Mouse (Mus musculus): ENCODE results near the gene Nlrp5. TPM values are rescaled to one million over a fixed set of nuclear protein-coding genes. Genes with fewer than 3 reads are reported as not detected.
"Not testable (repeated sequence)": the region's sequence is repeated elsewhere in the genome, so short reads cannot be mapped to it uniquely, and the experiment has no call there.

Gene Nlrp5
- polyA plus RNA-seq (2012; rRNA removed) = not detected in 2 replicates

DNA sequence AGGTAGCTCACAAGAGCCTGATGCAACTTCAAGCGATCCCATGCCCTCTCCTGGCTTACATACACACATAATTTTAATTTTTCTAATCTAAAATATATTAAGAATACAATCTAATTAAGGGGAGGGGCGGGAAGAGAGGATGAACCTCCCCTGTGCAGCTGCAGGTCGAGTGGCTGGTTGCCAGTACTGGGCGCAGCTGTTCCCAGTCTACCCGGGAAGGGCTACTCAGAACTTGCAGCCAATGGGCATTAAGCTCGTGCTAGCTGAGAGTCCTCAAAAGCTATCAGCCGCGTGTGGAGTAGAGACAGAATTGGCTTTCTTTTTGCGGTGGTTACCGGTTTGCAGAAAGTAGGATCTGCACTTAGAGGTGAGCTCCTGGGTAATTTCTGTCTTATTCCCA is at the start of gene Nlrp5:
TSS of gene Nlrp5 (plus strand) at position 301 of the 400 bp plus-strand sequence.
- WGBS = 71% methylated on average over 10 of the region's 10 CpGs
- no peaks in the 10 kb centered on the region for H3K27me3 ChIP-seq (ENCODE audit: control insufficient read depth, insufficient read depth, low read length)
- TF ChIP-seq CTCF (IDR thresholded peaks at IDR 0.05; ENCODE audit: extremely low read depth, insufficient read length, insufficient replicate concordance, low read depth, low read length) (no peak), POLR2A (IDR thresholded peaks at IDR 0.05; ENCODE audit: low read depth, low read length) (no peak)

DNA sequence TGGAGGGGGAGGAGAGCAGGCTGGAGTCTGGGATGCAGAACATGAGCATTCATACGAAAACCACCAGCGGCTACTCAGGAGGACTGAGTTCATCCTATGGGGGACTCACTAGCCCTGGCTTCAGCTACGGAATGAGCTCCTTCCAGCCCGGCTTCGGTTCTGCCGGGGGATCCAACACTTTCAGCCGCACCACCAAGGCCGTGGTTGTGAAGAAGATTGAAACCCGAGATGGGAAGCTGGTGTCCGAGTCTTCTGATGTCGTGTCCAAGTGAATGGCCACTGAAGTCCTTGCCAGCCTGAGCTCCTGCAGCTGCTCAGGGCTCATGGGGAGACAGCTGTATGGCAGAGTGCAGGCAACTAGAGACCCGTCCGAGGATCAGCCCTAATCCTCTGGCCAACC is 27.4 kb upstream of the Nlrp5 start:
- H3K36me3 ChIP-seq (ENCODE audit: control insufficient read depth, insufficient read depth, low read length); H3K27me3 ChIP-seq (ENCODE audit: control insufficient read depth, insufficient read depth, low read length); H3K4me1 ChIP-seq (ENCODE audit: control insufficient read depth, insufficient read depth, insufficient read length, low read length); H3K27ac ChIP-seq (ENCODE audit: insufficient read depth, low read depth, low read length); H3K4me3 ChIP-seq (ENCODE audit: low read depth, low read length): not testable (repeated sequence)
- WGBS = 87% methylated on average over 13 of the region's 13 CpGs

More for the DNA sequence above, at the start of gene Nlrp5:
- Histone ChIP-seq H3K36me3 (ENCODE audit: control insufficient read depth, insufficient read depth, low read length) (no peaks in the 10 kb centered on the region), H3K4me1 (ENCODE audit: control insufficient read depth, insufficient read depth, insufficient read length, low read length) (no peaks in the 10 kb centered on the region), H3K4me3 (ENCODE audit: low read depth, low read length) (no peak within 1 kb of the TSS), H3K27ac (ENCODE audit: insufficient read depth, low read depth, low read length) (no peak within 1 kb of the TSS)

DNA sequence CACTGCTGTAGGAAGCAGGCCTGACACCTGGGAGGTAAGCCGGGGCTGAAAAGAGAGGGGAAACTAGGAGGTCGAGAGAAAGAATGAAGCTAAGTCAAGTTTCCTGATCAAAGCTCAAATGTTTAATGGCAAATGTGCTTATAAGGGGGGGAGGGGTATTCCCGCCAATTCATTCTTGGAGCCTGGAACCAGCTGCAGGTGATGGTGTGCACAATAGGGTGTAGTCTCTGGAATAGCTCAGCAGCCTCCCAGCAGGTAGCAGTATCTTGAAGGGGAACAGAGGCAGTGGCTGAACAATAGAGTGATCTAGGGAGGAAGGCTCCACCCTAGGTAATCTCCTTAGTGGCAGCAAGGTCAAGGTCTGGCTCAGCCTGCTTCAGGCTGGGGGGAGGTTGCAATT is 84.5 kb downstream of the Nlrp5 start:
- H3K36me3 ChIP-seq (ENCODE audit: control insufficient read depth, insufficient read depth, low read length); H3K4me3 ChIP-seq (ENCODE audit: low read depth, low read length); H3K27me3 ChIP-seq (ENCODE audit: control insufficient read depth, insufficient read depth, low read length); H3K4me1 ChIP-seq (ENCODE audit: control insufficient read depth, insufficient read depth, insufficient read length, low read length); H3K27ac ChIP-seq (ENCODE audit: insufficient read depth, low read depth, low read length): not testable (repeated sequence)
- 63% methylated on average over 3 of the region's 3 CpGs for WGBS

DNA sequence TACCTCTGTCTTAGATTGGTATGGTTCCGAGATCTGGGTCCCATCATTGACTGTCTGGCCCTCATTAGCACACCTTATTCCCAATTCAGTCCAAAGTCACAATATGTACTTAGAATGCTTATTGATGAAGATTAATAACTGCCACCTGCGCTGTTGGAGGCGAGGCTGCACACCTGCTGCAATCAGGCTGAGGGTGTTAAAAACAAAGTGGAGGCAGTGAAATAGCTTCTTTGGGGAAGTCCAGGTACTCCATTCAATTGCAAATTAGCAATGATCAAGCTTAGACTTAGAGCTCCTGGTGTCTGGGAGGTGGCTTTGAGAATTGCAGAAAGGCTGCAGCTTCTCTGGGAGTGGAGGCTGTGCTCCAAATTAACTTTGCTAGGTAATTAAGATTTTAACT is 85.1 kb downstream of the Nlrp5 start:
- not testable (repeated sequence) for H3K36me3 ChIP-seq (ENCODE audit: control insufficient read depth, insufficient read depth, low read length); H3K4me3 ChIP-seq (ENCODE audit: low read depth, low read length); H3K27me3 ChIP-seq (ENCODE audit: control insufficient read depth, insufficient read depth, low read length); H3K27ac ChIP-seq (ENCODE audit: insufficient read depth, low read depth, low read length); H3K4me1 ChIP-seq (ENCODE audit: control insufficient read depth, insufficient read depth, insufficient read length, low read length)
- WGBS = 59% methylated on average over 3 of the region's 3 CpGs

DNA sequence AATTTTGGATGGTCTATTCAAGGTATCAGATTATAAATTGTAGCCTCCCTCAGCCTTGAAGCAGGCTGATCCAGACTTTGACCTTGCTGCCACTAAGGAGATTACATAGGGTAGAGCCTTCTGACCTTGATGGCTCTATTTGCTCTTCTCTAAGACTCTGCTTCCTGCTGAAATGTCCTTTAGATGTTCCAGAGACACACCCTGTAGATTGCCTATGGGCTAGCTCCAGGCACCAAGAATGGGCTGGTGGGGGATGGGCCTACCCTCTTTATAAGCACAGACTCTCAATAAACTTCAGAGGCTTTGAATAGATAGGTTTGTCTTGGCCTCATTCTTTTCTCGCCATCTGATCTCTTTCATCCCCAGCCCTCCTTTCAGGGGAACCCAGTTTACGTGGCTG is 87.2 kb downstream of the Nlrp5 start:
- not testable (repeated sequence) for H3K36me3 ChIP-seq (ENCODE audit: control insufficient read depth, insufficient read depth, low read length); H3K4me1 ChIP-seq (ENCODE audit: control insufficient read depth, insufficient read depth, insufficient read length, low read length); H3K27ac ChIP-seq (ENCODE audit: insufficient read depth, low read depth, low read length); H3K4me3 ChIP-seq (ENCODE audit: low read depth, low read length); H3K27me3 ChIP-seq (ENCODE audit: control insufficient read depth, insufficient read depth, low read length)
- 61% methylated on average over 2 of the region's 2 CpGs for WGBS

Other genes starting within 250 kb of the Nlrp5 start
- not detected in 2 replicates for gene Gm10662, start 241.4 kb upstream of the Nlrp5 start, polyA plus RNA-seq (2012; rRNA removed)
- not detected in 2 replicates for gene Vmn1r165, start 168.6 kb upstream of the Nlrp5 start, polyA plus RNA-seq (2012; rRNA removed)
- gene Vmn1r166, start 134.2 kb upstream of the Nlrp5 start, polyA plus RNA-seq (2012; rRNA removed) = not detected in 2 replicates
- gene Gm6902, start 107.0 kb upstream of the Nlrp5 start, polyA plus RNA-seq (2012; rRNA removed) = not detected in 2 replicates
- not detected in 2 replicates for gene Nlrp4e, start 84.7 kb upstream of the Nlrp5 start, polyA plus RNA-seq (2012; rRNA removed)
- gene Vmn1r167, start 121.3 kb downstream of the Nlrp5 start, polyA plus RNA-seq (2012; rRNA removed) = not detected in 2 replicates
- gene Vmn1r168, start 153.8 kb downstream of the Nlrp5 start, polyA plus RNA-seq (2012; rRNA removed) = not detected in 2 replicates
- not detected in 2 replicates for gene Vmn1r169, start 189.6 kb downstream of the Nlrp5 start, polyA plus RNA-seq (2012; rRNA removed)
- not detected in 2 replicates for gene Vmn1r170, start 220.3 kb downstream of the Nlrp5 start, polyA plus RNA-seq (2012; rRNA removed)
- gene Vmn1r171, start 244.8 kb downstream of the Nlrp5 start, polyA plus RNA-seq (2012; rRNA removed) = not detected in 2 replicates

All from small intestine, adult 2 months (tissue).